Mouse (Mus musculus) left cerebral cortex, postnatal 14 days (tissue): ENCODE results near the gene Aldh16a1. TPM values are rescaled to one million over a fixed set of nuclear protein-coding genes. Genes with fewer than 3 reads are reported as not detected.
A peak's percentile ranks its signal among the peaks of the same experiment; 100 is the strongest.

Experiments used
- DNase-seq, 2 experiments: peaks; one replicate each; pipeline ENCODE4 v3.0.0; 2021 to 2022; ENCODE audit warnings: low spot score in 2 of 2, mixed read lengths in 1 of 2
- intact Hi-C: fragments of 180-260 bp; cut with DNase I; formaldehyde crosslinking; loops from one replicate; pipeline ENCODE4 v1.15.1; 2025
- total RNA-seq, 2 experiments: library from RNA; stranded (reverse); gene quantifications; 2 replicates each; pipeline ENCODE4 v1.2.3; 2021

The Aldh16a1 gene
- total RNA-seq, 2 experiments from 2014 or later, result 10.7 to 13.5 TPM

DNA sequence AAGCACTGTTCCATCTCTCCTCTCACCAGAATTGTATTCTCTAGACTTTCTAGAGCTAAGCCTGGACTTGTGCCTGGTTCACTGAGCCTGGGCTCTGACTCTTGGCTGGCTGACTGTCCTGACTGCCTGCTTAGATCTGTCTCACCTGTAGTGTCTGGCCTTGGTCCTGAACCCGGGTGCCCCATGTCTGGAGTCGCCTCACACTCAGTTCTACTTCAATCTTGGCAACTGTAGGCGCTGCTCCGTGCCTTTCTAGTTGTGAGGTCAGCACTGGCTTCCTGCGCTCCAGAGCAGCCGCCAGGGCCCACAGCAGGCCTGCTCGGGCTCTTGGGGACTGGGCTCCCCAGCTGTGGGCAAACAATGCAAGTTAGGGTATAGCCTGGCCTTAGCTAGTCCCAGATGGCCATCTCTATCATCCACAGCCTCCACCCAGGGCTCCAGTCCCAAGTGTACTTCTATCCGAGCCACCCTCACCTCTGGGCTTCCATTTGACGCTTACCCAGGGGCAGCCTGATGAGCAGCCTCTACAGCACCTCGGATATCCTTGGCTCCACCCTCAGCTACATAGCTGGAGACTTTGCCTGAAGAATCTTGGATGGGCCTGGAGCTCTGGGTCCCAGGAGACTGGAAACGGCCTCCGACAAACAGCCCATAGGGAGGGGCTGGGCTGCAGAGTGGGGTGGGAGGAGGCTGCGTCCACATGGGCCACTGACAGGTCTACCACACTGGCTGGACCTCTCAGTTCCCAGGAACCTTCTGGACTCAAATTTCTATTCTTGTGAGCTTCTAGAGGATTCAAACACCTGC lies 9.8 kb downstream of the Aldh16a1 start:
- no peak for DNase-seq
- intact Hi-C loops, result no loop called here

DNA sequence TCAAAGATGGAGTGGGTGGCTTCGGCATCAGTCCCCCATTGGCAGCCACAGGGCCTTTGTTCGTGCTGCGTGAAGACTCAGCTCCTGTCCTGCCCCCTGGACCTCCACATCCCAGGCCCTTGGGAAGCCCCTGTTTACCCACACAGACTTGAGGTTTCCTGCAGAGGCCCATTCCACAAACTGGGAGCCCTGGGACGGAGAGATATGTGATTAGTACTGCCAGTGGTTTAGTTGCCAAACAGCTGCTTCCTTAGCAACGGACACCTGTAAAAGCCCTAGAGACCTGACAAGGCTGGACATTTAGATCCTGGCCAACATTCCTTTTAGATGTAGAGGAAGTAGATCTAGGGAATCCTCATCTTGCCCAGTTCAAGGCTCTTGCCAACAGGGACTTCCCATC lies 12.5 kb downstream of the Aldh16a1 start:
- DNase-seq, result no peak
- intact Hi-C loops, result no loop called here

DNA sequence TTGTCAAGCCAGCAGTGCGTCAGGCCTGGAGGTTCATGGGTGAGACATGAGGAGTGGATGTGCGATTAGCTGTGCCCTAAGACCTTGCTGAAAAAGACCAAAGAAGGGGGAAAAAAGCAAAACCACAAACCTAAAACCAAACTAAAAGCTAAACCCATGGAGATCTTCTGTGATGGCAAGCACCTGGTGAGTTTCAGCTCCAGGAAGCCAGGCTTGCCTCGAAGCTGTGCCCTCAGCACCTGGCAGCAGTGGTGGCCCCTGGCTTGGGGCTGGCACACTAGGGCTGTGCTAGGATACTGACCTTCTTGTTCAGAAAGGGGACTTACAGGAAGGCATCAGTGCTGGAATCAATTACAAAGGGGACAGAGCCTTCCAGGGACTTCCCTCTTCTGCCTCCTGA lies 13.1 kb downstream of the Aldh16a1 start:
- intact Hi-C loops, result no loop called here

DNA sequence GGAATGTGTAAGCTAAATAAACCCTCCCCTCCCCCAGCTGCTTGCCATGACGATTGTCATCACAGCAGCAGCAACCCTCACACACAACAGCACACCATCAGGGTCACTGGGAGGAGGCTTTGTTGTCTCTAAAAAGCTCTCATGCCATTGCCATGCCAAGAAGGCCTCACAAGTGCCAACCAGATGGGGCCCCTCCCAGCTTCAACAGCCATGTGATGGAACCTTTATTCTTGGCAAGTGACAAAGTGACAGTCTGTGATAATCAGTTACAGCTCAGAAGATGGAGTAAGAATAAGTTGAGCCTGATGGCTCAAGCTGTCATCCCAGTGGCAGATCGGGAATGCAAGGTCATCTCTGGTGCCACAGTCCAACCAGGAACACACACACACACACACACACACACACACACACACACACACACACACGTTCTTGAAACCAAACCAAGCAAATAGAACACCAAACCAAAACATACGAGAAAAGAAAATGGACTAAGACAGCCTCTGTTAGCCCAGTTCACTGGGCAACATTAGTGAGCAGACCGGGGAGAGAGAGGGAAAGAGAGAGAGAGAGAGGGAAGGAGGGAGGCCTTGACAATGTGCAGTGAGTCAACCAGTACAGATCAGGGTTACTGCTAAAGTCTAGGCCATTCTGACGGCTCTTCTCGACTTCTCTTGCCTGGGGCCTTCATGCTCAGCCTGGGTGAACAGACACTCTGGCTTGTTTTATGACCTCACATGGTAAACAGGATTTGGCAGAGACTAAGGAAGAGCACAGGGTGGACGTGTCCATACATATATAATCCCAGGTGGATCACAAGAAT lies 14.3 kb downstream of the Aldh16a1 start:
- intact Hi-C loops, result no loop called here
- no peak for DNase-seq

More for the DNA sequence above, 13.1 kb downstream of the Aldh16a1 start:
- no peak for DNase-seq

DNA sequence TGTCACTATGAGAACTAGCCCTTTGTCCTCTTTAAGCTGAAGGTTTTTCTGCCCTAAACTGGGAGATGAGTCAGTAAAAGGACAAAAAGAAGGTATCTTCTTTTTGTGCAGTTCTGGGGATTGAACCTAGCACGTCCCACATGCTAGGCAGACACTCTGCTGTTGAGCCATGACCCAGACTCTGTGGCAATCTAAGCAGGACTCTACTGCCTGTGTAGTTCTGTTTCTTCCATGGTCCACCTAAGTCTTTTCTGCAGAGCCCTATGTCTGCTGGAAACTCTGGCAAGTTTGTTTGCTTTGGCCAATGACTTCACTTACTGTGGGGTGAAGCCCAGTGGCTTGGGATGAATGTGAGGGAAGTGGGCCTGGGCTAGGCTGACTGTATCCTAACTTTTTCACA lies 16.0 kb downstream of the Aldh16a1 start:
- no peak for DNase-seq
- intact Hi-C loops, result no loop called here

DNA sequence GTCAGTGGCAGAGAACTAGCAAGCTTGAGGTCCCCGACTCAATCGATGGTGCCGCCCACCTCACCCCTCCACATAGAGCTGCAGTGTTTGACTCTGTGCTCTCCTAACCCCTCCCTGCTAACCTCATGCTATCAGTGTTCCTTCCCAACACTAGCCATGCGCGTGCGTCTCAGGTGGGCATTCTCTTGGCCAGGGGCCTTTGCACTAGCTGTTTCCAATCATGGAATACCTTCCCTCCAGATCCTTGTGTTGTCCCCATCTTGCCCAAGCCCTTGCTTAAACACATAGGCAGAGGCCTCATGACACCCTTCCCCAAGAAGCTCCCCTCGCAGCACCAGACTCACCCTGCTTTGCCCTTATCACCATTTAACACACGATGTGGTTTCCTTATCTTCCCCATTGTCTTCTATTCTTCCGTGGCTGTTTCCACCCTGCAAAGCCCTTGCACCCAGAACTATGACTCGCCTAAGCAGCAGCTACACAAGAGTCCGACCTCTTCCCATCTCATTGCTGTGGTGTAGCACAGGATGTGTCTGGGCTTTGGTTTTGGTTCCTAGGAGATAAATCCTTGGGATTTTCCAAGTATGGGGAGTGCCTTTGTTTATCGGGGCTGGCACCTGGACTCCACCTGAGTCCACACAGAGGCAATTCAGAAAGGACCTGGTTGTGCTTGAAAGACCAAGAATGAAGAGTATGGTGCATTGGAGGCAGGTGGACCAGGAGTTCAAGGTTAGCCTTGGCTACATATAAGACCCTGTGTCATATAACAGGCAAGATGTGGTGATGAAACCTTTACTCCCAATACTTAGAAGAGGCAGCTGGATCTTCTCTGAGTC lies 17.0 kb downstream of the Aldh16a1 start:
- intact Hi-C loops, result loop anchor here (2.0 kb wide), 1 partner anchor 59 kb away; no protein-coding TSS in a partner anchor
- no peak for DNase-seq

DNA sequence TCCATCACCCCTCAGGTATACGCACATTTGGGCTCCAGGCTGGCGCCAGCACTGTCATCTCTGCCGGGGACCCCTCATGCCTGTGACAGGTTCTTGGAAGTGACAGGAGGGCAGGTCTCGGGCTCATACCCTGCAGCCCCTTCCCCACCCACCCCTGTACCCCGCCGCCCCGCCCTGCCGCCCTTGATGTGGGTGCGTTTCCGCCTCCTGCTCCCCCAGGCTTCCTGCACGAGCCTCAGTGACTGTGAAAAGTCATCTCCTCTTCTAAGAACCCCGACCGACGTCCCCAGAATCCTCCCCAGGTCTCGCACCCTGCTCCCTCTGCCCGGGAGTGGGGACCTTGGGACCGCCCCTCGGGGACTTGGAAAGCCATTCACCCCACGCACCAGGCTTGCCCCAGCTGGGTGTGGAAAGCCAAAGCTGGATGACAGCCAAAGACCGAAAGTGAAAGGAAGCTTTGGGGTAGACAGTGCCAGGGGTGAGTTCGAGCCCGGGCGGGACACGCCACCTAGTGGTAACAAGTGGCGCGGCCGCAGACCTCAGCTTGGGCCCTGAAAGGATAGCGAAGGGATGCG lies 18.3 kb downstream of the Aldh16a1 start, which contains the start of the genes Gm45713 and Flt3l:
Gm45713 (minus strand) TSS at position 239 of the 575 bp plus-strand sequence.
Flt3l (minus strand) TSS at position 440 of the 575 bp plus-strand sequence.
- DNase-seq, result peak; percentile 87 to 89
- intact Hi-C loops, result loop anchor here (2.0 kb wide), 1 partner anchor 57 kb away; no protein-coding TSS in a partner anchor

DNA sequence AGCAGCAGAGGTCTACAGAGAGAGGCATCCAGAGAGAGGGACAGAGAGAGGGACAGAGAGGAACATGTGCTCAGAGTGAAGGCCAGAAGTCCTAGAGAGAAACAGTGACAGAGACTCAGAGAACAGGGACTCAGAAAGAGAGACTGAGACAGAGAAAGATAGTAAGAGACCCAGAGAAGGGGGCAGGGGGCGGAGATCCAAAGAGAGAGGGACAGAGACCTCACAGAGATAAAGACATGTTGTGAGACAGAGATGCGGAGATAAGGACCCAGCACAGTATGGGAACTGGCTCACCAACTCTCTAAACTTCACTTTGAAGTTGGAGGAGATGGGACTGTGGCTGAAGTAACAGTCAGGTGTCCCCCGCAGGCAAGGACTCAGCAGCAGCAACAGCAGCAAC lies 19.0 kb downstream of the Aldh16a1 start:
- no peak for DNase-seq
- intact Hi-C loops, result no loop called here

DNA sequence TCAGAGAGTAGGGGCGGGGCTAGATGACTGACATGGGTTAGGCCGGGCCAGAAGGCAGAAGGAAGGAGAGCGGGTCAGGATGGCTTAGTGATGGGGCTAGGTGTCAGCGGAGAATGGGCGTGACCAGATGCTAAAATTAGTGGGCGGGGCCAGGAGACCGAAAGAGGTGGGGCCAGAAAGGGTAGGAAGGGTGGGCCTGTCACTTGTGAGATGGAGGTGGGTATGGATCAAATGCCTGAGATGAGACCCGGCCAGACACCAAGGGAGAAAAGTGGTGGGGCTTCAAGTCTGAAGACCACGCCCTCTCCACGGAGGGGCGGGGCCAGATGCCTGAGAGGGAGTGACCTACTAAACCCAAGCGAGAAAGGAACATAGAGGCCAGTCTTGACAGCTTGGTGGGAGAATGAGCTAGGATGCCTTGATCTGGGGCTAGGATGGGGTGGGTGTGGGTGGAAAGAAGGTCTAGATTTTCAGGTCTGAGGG lies 19.8 kb downstream of the Aldh16a1 start:
- DNase-seq, result no peak
- intact Hi-C loops, result no loop called here

DNA sequence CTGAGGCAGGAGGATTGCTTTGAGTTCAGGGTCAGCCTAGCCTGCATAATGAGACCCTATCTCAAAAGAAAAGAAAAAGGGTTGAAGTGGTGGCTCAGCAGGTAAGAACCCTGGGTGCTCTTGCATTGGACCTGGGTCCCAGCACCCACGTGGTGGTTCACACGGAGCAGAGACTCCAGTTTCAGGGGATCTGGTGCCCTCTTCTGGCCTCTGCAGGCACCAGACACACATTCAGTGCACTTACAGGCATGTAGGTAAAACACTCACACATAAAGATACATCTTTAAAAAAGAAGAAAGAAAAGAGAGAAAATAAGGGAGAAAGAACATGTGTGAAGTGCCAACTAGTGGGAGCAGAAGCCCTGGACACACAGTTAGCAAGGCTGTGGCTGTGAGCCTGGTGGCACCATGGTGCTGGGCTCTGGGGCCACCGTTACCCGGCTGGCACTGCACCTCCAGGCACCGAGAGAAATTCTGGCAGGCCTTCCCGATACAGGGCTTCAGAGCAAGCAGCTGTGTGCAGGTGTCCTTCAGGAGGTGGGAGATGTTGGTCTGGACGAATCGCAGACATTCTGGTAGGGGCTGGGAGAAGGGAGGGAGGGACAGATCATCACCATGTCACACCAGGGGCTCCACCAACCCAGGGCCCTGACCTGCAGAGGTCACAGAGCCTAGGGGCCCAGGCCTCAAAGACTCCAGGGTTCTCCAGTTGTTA lies 20.8 kb downstream of the Aldh16a1 start:
- no peak for DNase-seq
- intact Hi-C loops, result no loop called here

DNA sequence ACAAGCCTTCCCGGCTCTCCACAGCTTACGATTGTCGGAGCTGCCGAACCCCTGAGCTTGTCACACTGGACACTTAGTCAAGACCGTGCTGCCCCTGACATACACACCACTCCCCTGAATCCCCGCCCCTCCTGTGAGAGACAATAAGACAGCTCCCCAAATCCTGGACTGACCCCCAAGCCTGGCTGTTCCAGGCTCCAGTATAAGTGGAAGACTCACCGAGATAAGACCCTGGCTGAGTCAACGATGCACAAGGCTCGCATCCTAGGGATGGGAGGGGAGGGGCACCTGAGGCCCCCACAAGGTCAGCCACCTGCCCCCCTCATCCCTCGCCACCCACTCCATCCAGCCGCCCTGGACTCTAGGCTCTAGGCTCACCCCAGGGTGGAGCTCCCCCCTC lies 22.5 kb downstream of the Aldh16a1 start:
- no peak for DNase-seq
- intact Hi-C loops, result no loop called here

DNA sequence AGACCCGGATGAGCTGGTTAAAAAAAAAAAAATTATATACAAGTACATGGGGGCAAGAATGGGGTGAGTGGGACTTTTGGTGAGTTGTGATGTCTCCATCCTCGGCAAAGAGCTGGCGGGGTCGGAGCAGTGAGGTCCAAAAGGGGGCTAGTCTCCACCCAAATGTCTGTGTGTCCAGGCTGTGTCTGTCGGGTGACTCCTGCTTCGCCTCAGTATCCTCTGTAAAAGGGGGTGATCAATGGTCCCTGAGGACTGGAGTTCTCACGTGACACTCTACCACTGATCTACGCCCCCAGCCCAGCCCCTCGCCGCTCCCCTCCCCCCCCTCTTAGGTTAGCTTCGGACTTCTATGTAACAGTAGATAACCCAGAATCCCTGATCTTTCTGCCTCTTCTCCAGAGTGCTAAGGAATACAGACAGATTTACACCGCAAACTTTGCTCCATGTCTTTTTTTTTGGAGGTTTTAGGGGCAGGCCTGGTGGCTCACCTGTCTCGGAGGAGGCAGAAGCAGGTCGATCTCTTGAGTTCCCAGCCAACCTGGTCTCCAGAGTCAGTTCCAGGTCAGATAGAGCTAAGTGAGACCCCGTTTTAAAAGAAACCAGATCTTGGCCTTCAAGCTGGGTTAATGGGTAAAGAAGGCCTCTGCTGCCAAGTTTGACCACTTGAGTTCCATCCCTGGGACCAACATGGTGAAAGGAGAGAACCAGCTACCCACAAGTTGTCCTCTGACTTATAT lies 24.4 kb downstream of the Aldh16a1 start:
- DNase-seq, result no peak
- intact Hi-C loops, result no loop called here

DNA sequence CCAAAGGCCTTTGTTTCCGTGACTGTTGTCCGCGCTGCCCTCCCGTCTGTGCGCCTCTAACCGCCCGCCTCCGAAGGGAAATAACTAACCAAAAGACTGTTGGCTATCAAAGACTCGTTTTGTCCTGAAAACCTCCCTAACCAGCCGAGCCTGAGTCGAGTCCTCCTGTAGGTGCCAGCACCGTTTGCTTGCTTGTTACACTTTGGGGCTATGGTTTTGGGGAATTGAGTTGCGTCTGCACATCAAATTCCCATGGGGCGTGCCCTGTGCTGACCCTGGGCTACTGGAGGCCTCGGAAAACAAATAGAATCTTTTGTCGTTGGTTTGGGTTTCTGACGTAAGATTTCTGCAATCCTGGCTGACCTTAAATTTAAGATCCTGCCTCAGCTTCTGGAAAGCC lies 25.1 kb downstream of the Aldh16a1 start:
- intact Hi-C loops, result no loop called here
- no peak for DNase-seq

DNA sequence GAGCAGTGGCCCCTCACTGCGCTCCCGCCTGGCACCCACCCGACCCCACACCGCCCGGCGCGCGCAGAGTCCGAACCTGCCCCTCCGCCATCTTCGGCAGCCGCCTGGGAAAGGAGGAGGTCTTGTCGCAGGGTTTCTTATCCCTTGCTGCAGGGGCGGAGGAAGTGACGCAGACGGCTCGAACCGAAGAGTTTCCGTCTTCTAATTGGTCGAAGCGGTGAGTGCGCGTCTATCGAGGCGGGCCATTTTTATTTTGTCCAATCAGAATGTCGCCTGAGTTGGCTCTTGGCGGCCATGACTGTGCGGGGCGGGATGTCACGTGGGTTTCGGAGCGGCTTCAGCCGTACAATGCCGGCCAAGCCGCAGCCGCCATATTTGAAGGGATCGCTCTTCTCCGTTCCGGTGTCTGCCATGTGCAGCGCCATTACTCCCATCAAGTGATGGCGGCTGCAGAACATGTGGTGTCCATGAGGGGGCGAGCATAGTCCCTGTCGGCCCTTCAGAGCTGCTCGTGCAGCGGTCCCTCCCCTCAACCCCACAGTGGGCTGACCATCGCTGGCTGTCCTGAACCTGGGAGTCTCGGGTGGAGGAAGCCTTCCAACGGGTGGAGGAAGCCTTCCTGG lies 25.6 kb downstream of the Aldh16a1 start, which contains the start of gene Rpl13a:
Rpl13a (minus strand) TSS at position 138 of the 623 bp plus-strand sequence.
- intact Hi-C loops, result no loop called here
- DNase-seq, result peak; percentile 99 to 100

DNA sequence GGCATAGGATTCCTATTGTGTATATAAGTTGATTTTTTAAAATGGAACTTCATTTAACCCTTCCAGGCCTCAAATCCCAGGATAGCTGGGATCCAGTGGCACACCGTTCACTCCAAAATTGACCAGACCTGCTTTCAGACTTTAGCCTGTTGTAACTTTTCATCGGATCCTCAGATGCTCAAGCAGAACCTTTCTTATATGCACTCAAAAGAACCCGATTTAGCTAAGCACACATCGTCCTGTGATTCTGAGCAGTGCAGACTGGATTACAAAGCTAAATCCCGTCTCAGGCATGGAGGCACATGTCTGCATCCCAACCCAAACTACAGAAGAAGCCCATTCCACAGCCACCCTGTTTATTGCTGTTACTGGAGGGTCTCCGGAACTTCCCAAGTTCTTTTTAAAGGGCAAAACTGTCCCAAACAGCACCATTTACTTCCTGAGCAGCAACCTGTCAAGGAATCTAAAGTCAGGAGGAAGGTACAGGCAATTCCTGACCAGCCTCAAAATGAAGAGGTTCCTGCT lies 26.6 kb downstream of the Aldh16a1 start:
- intact Hi-C loops, result no loop called here
- no peak for DNase-seq

DNA sequence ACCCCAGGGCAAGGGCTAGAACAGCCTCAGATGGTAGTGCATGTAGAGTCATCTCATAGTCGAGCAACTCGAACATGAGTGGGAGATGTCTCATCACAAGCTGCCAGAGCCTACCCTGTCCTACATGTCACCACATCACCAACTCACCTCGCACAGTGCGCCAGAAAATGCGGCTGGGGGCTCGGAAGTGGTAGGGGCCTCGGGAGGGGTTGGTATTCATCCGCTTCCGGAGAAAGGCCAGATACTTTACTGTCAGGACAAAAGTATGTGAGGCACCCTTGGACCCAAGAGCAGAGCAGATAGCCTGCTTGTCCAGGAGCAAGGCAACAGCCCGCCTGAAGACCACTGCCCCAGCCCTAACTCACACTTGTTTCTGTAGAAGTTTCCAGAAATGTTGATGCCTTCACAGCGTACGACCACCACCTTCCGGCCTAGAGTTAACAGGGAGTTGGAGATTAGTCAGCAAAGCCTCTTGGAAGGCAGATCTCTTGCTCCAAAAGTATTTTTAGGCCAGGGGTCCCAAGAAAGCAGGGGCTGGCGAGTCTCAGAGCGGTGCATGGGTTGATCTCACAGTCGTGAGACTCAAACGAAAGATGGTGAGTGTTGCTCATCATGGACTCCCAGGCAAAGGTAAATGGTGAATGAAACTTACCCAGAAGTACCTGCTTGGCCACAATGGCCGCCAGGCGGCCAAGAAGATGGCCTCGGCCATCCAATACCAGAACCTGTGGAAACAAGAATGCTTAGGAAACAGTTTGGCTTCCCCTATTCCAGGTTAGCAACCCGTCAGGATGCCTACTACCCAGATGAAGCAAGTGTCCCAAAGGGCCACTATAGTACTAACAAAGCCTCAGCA lies 27.3 kb downstream of the Aldh16a1 start:
- DNase-seq, result no peak
- intact Hi-C loops, result no loop called here
